Mouse (Mus musculus) testis, adult 2 months (tissue): ENCODE measurements around the gene Ciz1. TPM values are rescaled to one million over a fixed set of nuclear protein-coding genes. Genes with fewer than 3 reads are reported as not detected.

Experiments used
- H3K27ac ChIP-seq: fragments of 200-500 bp; 2 replicates; pipeline ENCODE4 v1.5.1; 2012; ENCODE audit warnings: low read depth, low read length; ENCODE audit not compliant: control insufficient read depth, insufficient read depth
- H3K27me3 ChIP-seq: fragments of 200-500 bp; 2 replicates; pipeline ENCODE4 v1.6.1; 2012; ENCODE audit warnings: mild to moderate bottlenecking, low read length, moderate library complexity; ENCODE audit not compliant: control insufficient read depth, insufficient read depth
- H3K36me3 ChIP-seq: fragments of 200-500 bp; 2 replicates; pipeline ENCODE4 v1.6.1; 2012; ENCODE audit warnings: mild to moderate bottlenecking, low read length; ENCODE audit not compliant: control insufficient read depth, insufficient read depth
- H3K4me1 ChIP-seq: fragments of 200-500 bp; 2 replicates; pipeline ENCODE4 v1.6.1; 2012; ENCODE audit warnings: low read length; ENCODE audit not compliant: control insufficient read depth, insufficient read depth
- H3K4me3 ChIP-seq: fragments of 200-500 bp; 2 replicates; pipeline ENCODE4 v1.5.1; 2012; ENCODE audit warnings: low read depth, mild to moderate bottlenecking, low read length, moderate library complexity, mixed read lengths; ENCODE audit not compliant: control insufficient read depth
- CTCF ChIP-seq: fragments of 200-500 bp; IDR thresholded peaks from 2 replicates; pipeline ENCODE4 v1.5.1; 2012; ENCODE audit warnings: low read depth, mild to moderate bottlenecking, inconsistent platforms, low read length, moderate library complexity; ENCODE audit not compliant: control insufficient read depth, insufficient read depth, insufficient replicate concordance
- POLR2A ChIP-seq: fragments of 200-500 bp; IDR thresholded peaks from 2 replicates; pipeline ENCODE4 v1.6.1; 2012; ENCODE audit warnings: low read depth, mild to moderate bottlenecking, inconsistent platforms, low read length, moderate library complexity; ENCODE audit not compliant: control insufficient read depth
- polyA plus RNA-seq: library from polyadenylated mRNA; depleted of rRNA; stranded (reverse); fragments of >200 nt; gene quantifications from 2 replicates; pipeline ENCODE4 v1.2.3, GENCODE M21; 2012

Gene Ciz1
- polyA plus RNA-seq, 1 experiment = 255 TPM

DNA sequence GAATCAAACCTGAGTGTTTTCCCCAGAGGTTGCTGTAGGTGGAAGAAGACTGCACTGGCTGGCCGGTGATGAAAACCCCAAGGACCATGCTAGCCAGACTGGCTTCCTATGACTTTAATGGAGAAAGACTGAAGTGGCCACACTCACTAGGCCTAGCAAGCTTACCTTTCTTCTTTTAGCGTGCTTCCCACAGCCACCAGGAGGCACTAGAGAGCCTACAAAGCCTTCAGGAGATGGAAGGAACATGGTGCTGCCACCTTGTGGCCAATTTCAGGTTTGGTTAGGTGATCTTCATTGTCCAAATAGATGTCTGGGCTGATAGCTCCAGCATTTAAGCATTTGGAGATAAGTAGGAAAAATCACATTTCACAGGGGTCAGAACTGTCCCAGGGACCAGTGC lies 52.5 kb downstream of the Ciz1 start:
- TF ChIP-seq POLR2A (no peak), CTCF (peak; percentile 94; the same call in 1 of the 2 replicates)
- Histone ChIP-seq H3K4me1 (no peaks in the 10 kb centered on the region), H3K27ac (no peak overlapping the region), H3K36me3 (no peaks in the 10 kb centered on the region; the same call in 1 of the 2 replicates), H3K4me3 (peak overlapping the region; percentile 53), H3K27me3 (no peaks in the 10 kb centered on the region)

GRCm38 (mm10) chr2:32407144-32407824 lies 55.2 kb downstream of the Ciz1 start:
- Histone ChIP-seq H3K4me1 (no peaks in the 10 kb centered on the region), H3K36me3 (no peaks in the 10 kb centered on the region; the same call in 1 of the 2 replicates), H3K27me3 (no peaks in the 10 kb centered on the region), H3K4me3 (no peak overlapping the region), H3K27ac (no peak overlapping the region)
- no peak for TF ChIP-seq CTCF
- TF ChIP-seq POLR2A = no peak

DNA sequence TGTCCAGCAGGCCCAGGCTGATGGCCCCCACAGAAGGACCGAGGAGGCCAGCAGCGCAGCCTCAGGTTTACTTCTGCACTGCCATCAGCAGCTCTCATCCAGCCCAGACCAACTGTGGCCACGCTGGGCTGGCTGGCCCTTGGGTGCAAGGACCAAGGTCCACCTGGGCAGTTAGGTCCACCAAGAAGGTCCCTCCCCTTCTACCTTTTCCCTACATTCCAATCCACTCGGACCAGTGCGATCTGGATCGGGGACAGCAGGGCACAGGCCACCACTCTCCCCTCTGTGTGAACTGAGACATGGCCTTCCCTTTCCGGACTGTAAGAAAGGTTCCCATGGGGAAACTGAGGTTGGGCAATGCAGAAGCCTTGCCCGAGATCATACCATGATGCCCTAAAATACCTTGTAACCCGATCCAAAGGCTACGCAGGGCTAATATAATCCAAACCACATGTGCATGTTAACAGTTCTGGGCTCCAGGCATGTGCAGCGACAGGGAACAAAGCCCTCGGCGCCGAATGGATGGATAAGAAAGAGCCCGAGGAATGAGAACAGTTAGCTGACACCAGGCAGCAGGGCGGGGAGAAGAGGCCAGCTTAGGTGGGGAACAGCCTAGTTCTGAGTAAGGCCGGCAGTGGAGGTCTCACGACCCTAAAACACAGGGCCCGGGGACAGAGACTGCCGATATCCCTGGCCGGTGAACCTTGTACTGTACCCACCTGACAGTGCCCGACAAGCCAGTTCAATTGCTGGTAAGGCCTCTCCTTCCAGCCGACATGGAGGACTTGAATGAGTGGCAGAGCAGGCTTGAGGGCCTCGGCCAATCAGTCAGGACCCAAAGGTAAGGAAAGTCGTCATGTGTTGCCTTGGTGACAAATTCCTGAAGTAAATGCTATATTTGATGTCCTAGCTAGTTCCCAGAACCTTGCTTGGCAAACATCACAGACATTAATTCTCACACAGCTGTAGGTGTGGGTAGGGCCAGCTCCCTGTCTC lies 56.6 kb downstream of the Ciz1 start:
- H3K27me3 ChIP-seq = no peaks in the 10 kb centered on the region
- no peaks in the 10 kb centered on the region for H3K4me1 ChIP-seq
- no peak overlapping the region for H3K4me3 ChIP-seq
- no peak overlapping the region for H3K27ac ChIP-seq
- H3K36me3 ChIP-seq = no peaks in the 10 kb centered on the region
- TF ChIP-seq CTCF (no peak), POLR2A (no peak)

- Histone ChIP-seq H3K27ac (no peak overlapping the region), H3K27me3 (no peaks in the 10 kb centered on the region), H3K36me3 (no peaks in the 10 kb centered on the region), H3K4me3 (no peak overlapping the region), H3K4me1 (no peaks in the 10 kb centered on the region)
- TF ChIP-seq CTCF (no peak), POLR2A (no peak)
These were observed 59.3 kb downstream of the Ciz1 start for GRCm38 (mm10) chr2:32411407-32411806.

DNA sequence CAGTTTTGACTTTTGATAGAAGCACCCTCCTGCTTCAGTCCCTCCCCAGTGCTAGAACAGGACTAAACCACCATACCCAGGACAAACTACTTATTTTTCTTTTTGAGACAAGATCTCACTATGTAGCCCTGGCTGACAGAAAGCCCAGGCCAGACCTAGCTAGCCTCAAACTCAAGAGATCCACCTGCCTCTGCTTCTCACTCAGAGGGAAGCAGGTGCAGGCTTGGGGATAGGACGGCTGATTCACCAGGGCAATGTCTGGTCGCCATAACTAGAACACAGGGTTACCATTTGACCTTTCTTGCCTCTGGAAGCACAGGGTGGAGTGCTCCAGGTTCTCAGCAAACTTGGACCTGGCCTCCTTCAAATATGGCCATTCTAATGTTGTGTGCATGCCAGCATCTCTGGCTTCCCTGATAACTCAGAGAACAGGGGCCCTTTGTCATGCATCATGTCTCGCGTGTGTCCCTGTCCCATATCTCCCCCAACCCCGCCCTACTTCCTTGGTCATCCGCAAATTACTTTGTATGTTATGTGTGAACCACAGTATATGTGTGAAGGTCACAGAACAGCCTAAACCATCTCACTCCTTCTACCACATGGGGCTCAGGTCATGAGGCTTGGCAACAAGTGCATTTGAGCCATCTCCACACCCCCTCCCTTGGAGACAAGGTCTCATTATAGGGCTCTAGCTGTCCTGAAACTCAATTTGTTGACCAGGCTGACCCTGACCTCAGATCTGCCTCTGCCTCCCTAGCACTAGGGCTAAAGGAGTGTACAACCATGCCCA lies 60.8 kb downstream of the Ciz1 start:
- H3K27ac ChIP-seq = no peak overlapping the region
- H3K4me3 ChIP-seq = no peak overlapping the region
- TF ChIP-seq POLR2A (no peak), CTCF (no peak)
- H3K27me3 ChIP-seq = no peaks in the 10 kb centered on the region
- no peaks in the 10 kb centered on the region for H3K4me1 ChIP-seq
- no peaks in the 10 kb centered on the region for H3K36me3 ChIP-seq

GRCm38 (mm10) chr2:32413936-32414335 lies 61.8 kb downstream of the Ciz1 start:
- no peaks in the 10 kb centered on the region for H3K36me3 ChIP-seq
- H3K4me1 ChIP-seq = no peaks in the 10 kb centered on the region
- H3K27me3 ChIP-seq = no peaks in the 10 kb centered on the region
- TF ChIP-seq POLR2A = no peak
- no peak for TF ChIP-seq CTCF
- no peak overlapping the region for H3K4me3 ChIP-seq
- H3K27ac ChIP-seq = no peak overlapping the region

GRCm38 (mm10) chr2:32415801-32416200 lies 63.7 kb downstream of the Ciz1 start:
- no peak overlapping the region for H3K4me3 ChIP-seq
- H3K27me3 ChIP-seq = no peaks in the 10 kb centered on the region
- TF ChIP-seq CTCF (no peak), POLR2A (no peak)
- H3K27ac ChIP-seq = no peak overlapping the region
- peaks cover 3% of the 10 kb centered on the region; the same call in 1 of the 2 replicates for H3K4me1 ChIP-seq
- no peaks in the 10 kb centered on the region for H3K36me3 ChIP-seq
